Mouse (Mus musculus): Measurements from ENCODE around the gene Ccdc158. TPM values are rescaled to one million over a fixed set of nuclear protein-coding genes. Genes with fewer than 3 reads are reported as not detected.

The Ccdc158 gene
- polyA plus RNA-seq, 1 experiment = not detected

GRCm38 (mm10) chr5:92666860-92667259, 8.2 kb downstream of the Ccdc158 start:
- TF ChIP-seq USF1 (IDR thresholded peaks at IDR 0.05; ENCODE audit: low read depth) (peak; percentile 54), TCF12 (IDR thresholded peaks at IDR 0.05; ENCODE audit: insufficient read depth, poor library complexity, severe bottlenecking) (no peak)
- Histone ChIP-seq H3K36me3 (ENCODE audit: control insufficient read depth, insufficient read depth) (no peaks in the 10 kb centered on the region), H3ac (ENCODE audit: control insufficient read depth, insufficient read length) (no peak overlapping the region), H3K4me3 (no peak overlapping the region), H3K27me3 (ENCODE audit: control insufficient read depth, insufficient read depth, insufficient read length) (peaks cover 5% of the 10 kb centered on the region), H3K4me2 (ENCODE audit: low read depth) (no peak overlapping the region), H3K79me2 (ENCODE audit: control insufficient read depth, insufficient read depth) (no peaks in the 10 kb centered on the region)

GRCm38 (mm10) chr5:92664321-92664720, 10.8 kb downstream of the Ccdc158 start:
- Histone ChIP-seq H3K36me3 (ENCODE audit: control insufficient read depth, insufficient read depth) (no peaks in the 10 kb centered on the region), H3K79me2 (ENCODE audit: control insufficient read depth, insufficient read depth) (no peaks in the 10 kb centered on the region), H3K4me3 (no peak overlapping the region), H3K27me3 (ENCODE audit: control insufficient read depth, insufficient read depth, insufficient read length) (no peaks in the 10 kb centered on the region), H3ac (ENCODE audit: control insufficient read depth, insufficient read length) (no peak overlapping the region), H3K4me2 (ENCODE audit: low read depth) (no peak overlapping the region)
- TF ChIP-seq TCF12 (IDR thresholded peaks at IDR 0.05; ENCODE audit: insufficient read depth, poor library complexity, severe bottlenecking) = no peak
- TF ChIP-seq USF1 (IDR thresholded peaks at IDR 0.05; ENCODE audit: low read depth) = no peak
- no peak for TF ChIP-seq POLR2AphosphoS2 (IDR thresholded peaks at IDR 0.05; ENCODE audit: insufficient read length, low read depth)
- no peak for TF ChIP-seq SRF (IDR thresholded peaks at IDR 0.05; ENCODE audit: control insufficient read depth, insufficient read length, low read depth)
- TF ChIP-seq MYOD1 (IDR thresholded peaks at IDR 0.05; ENCODE audit: control insufficient read depth in 1 of 3, insufficient read length in 2 of 3, low read depth in 2 of 3) = no peak
- TF ChIP-seq POLR2A (IDR thresholded peaks at IDR 0.05; ENCODE audit: insufficient read length, low read depth) = no peak
- no peak for TF ChIP-seq MYOG (IDR thresholded peaks at IDR 0.05; ENCODE audit: control insufficient read depth in 1 of 3, insufficient read depth in 1 of 3, insufficient read length in 2 of 3, low read depth in 2 of 3)
- TF ChIP-seq TCF3 (IDR thresholded peaks at IDR 0.05; ENCODE audit: insufficient read length, low read depth) = no peak
- no peak for TF ChIP-seq CEBPB (IDR thresholded peaks at IDR 0.05; ENCODE audit: insufficient read depth, poor library complexity, severe bottlenecking)
- TF ChIP-seq E2F4 (IDR thresholded peaks at IDR 0.05; ENCODE audit: insufficient read depth) = no peak
- TF ChIP-seq REST (IDR thresholded peaks at IDR 0.05; ENCODE audit: insufficient read depth, insufficient read length) = no peak
- no peak for TF ChIP-seq MAX (IDR thresholded peaks at IDR 0.05; ENCODE audit: low read depth)

GRCm38 (mm10) chr5:92656256-92656655, 18.8 kb downstream of the Ccdc158 start:
- Histone ChIP-seq H3K27me3 (ENCODE audit: control insufficient read depth, insufficient read depth, insufficient read length) (peaks cover 3% of the 10 kb centered on the region), H3K4me2 (ENCODE audit: low read depth) (no peak overlapping the region), H3K36me3 (ENCODE audit: control insufficient read depth, insufficient read depth) (no peaks in the 10 kb centered on the region), H3ac (ENCODE audit: control insufficient read depth, insufficient read length) (no peak overlapping the region), H3K4me3 (no peak overlapping the region), H3K79me2 (ENCODE audit: control insufficient read depth, insufficient read depth) (no peaks in the 10 kb centered on the region)
- TF ChIP-seq TCF12 (IDR thresholded peaks at IDR 0.05; ENCODE audit: insufficient read depth, poor library complexity, severe bottlenecking) = no peak

GRCm38 (mm10) chr5:92640861-92641260, 34.2 kb downstream of the Ccdc158 start:
- Histone ChIP-seq H3K27me3 (ENCODE audit: control insufficient read depth, insufficient read depth, insufficient read length) (no peaks in the 10 kb centered on the region), H3K79me2 (ENCODE audit: control insufficient read depth, insufficient read depth) (no peaks in the 10 kb centered on the region), H3K4me3 (no peak overlapping the region), H3K4me2 (ENCODE audit: low read depth) (no peak overlapping the region), H3ac (ENCODE audit: control insufficient read depth, insufficient read length) (no peak overlapping the region), H3K36me3 (ENCODE audit: control insufficient read depth, insufficient read depth) (no peaks in the 10 kb centered on the region)
- TF ChIP-seq REST (IDR thresholded peaks at IDR 0.05; ENCODE audit: insufficient read depth, insufficient read length) (no peak), MYOD1 (IDR thresholded peaks at IDR 0.05; ENCODE audit: control insufficient read depth in 1 of 3, insufficient read length in 2 of 3, low read depth in 2 of 3) (no peak), USF1 (IDR thresholded peaks at IDR 0.05; ENCODE audit: low read depth) (no peak), TCF3 (IDR thresholded peaks at IDR 0.05; ENCODE audit: insufficient read length, low read depth) (no peak), CEBPB (IDR thresholded peaks at IDR 0.05; ENCODE audit: insufficient read depth, poor library complexity, severe bottlenecking) (no peak), SRF (IDR thresholded peaks at IDR 0.05; ENCODE audit: control insufficient read depth, insufficient read length, low read depth) (no peak), TCF12 (IDR thresholded peaks at IDR 0.05; ENCODE audit: insufficient read depth, poor library complexity, severe bottlenecking) (no peak), E2F4 (IDR thresholded peaks at IDR 0.05; ENCODE audit: insufficient read depth) (no peak), POLR2A (IDR thresholded peaks at IDR 0.05; ENCODE audit: insufficient read length, low read depth) (no peak), MAX (IDR thresholded peaks at IDR 0.05; ENCODE audit: low read depth) (no peak), MYOG (IDR thresholded peaks at IDR 0.05; ENCODE audit: control insufficient read depth in 1 of 3, insufficient read depth in 1 of 3, insufficient read length in 2 of 3, low read depth in 2 of 3) (no peak), POLR2AphosphoS2 (IDR thresholded peaks at IDR 0.05; ENCODE audit: insufficient read length, low read depth) (no peak)

- no peaks in the 10 kb centered on the region for H3K79me2 ChIP-seq (ENCODE audit: control insufficient read depth, insufficient read depth)
Observed at GRCm38 (mm10) chr5:92635891-92636290, 39.2 kb downstream of the Ccdc158 start.

More at GRCm38 (mm10) chr5:92635891-92636290, 39.2 kb downstream of the Ccdc158 start:
- no peak for TF ChIP-seq TCF12 (IDR thresholded peaks at IDR 0.05; ENCODE audit: insufficient read depth, poor library complexity, severe bottlenecking)
- no peak for TF ChIP-seq POLR2AphosphoS2 (IDR thresholded peaks at IDR 0.05; ENCODE audit: insufficient read length, low read depth)
- TF ChIP-seq CEBPB (IDR thresholded peaks at IDR 0.05; ENCODE audit: insufficient read depth, poor library complexity, severe bottlenecking) = no peak
- no peak for TF ChIP-seq MYOD1 (IDR thresholded peaks at IDR 0.05; ENCODE audit: control insufficient read depth in 1 of 3, insufficient read length in 2 of 3, low read depth in 2 of 3)
- TF ChIP-seq MAX (IDR thresholded peaks at IDR 0.05; ENCODE audit: low read depth) = no peak
- no peak for TF ChIP-seq SRF (IDR thresholded peaks at IDR 0.05; ENCODE audit: control insufficient read depth, insufficient read length, low read depth)
- TF ChIP-seq MYOG (IDR thresholded peaks at IDR 0.05; ENCODE audit: control insufficient read depth in 1 of 3, insufficient read depth in 1 of 3, insufficient read length in 2 of 3, low read depth in 2 of 3) = no peak
- TF ChIP-seq REST (IDR thresholded peaks at IDR 0.05; ENCODE audit: insufficient read depth, insufficient read length) = no peak
- TF ChIP-seq POLR2A (IDR thresholded peaks at IDR 0.05; ENCODE audit: insufficient read length, low read depth) = no peak
- TF ChIP-seq E2F4 (IDR thresholded peaks at IDR 0.05; ENCODE audit: insufficient read depth) = no peak
- TF ChIP-seq TCF3 (IDR thresholded peaks at IDR 0.05; ENCODE audit: insufficient read length, low read depth) = no peak
- no peak for TF ChIP-seq USF1 (IDR thresholded peaks at IDR 0.05; ENCODE audit: low read depth)
- no peak overlapping the region for H3K4me2 ChIP-seq (ENCODE audit: low read depth)
- H3K4me3 ChIP-seq = no peak overlapping the region
- no peaks in the 10 kb centered on the region for H3K36me3 ChIP-seq (ENCODE audit: control insufficient read depth, insufficient read depth)
- no peaks in the 10 kb centered on the region for H3K27me3 ChIP-seq (ENCODE audit: control insufficient read depth, insufficient read depth, insufficient read length)
- no peak overlapping the region for H3ac ChIP-seq (ENCODE audit: control insufficient read depth, insufficient read length)
